Mouse (Mus musculus): ENCODE data around the gene Cacna1d. TPM values are rescaled to one million over a fixed set of nuclear protein-coding genes. Genes with fewer than 3 reads are reported as not detected.

The Cacna1d gene
- polyA plus RNA-seq, 1 experiment from 2014 or later, result 10.0 TPM

- under 1% methylated on average over 10 of the region's 10 CpGs for WGBS
- peak overlapping the region; percentile 98 for H3K4me2 ChIP-seq
- H3K9me3 ChIP-seq (replicated peaks), result no peaks in the 10 kb centered on the region
- H3K36me3 ChIP-seq, result no peaks in the 10 kb centered on the region
- peaks cover 23% of the 10 kb centered on the region for H3K27me3 ChIP-seq (replicated peaks)
- no peak for ATAC-seq (ENCODE audit: insufficient number of reproducible peaks, low FRiP score)
- peaks cover 21% of the 10 kb centered on the region for H3K4me1 ChIP-seq (replicated peaks)
- peak overlapping the region; percentile 30; the same call in 1 of the 2 replicates for H3K9ac ChIP-seq
- no peak overlapping the region for H3K27ac ChIP-seq (ENCODE audit: poor library complexity, severe bottlenecking)
- peak overlapping the region; percentile 69 for H3K4me3 ChIP-seq
Observed at GRCm38 (mm10) chr14:30352951-30353270, 138.3 kb downstream of the Cacna1d start.

GRCm38 (mm10) chr14:30352061-30352950, 138.9 kb downstream of the Cacna1d start:
- peak overlapping the region; percentile 98 for H3K4me2 ChIP-seq
- H3K4me3 ChIP-seq, result peak overlapping the region; percentile 69
- H3K27ac ChIP-seq (ENCODE audit: poor library complexity, severe bottlenecking), result no peak overlapping the region
- ATAC-seq (ENCODE audit: insufficient number of reproducible peaks, low FRiP score), result no peak
- peaks cover 21% of the 10 kb centered on the region for H3K4me1 ChIP-seq (replicated peaks)
- no peaks in the 10 kb centered on the region for H3K9me3 ChIP-seq (replicated peaks)
- H3K27me3 ChIP-seq (replicated peaks), result peaks cover 23% of the 10 kb centered on the region
- WGBS, result 3% methylated on average over 31 of the region's 31 CpGs
- no peaks in the 10 kb centered on the region for H3K36me3 ChIP-seq
- H3K9ac ChIP-seq, result peak overlapping the region; percentile 30

GRCm38 (mm10) chr14:30350285-30350684, 141.0 kb downstream of the Cacna1d start:
- H3K4me1 ChIP-seq (replicated peaks), result peaks cover 21% of the 10 kb centered on the region
- H3K27ac ChIP-seq (ENCODE audit: poor library complexity, severe bottlenecking), result no peak overlapping the region
- no peak overlapping the region for H3K4me3 ChIP-seq
- ATAC-seq (ENCODE audit: insufficient number of reproducible peaks, low FRiP score), result no peak
- H3K9me3 ChIP-seq (replicated peaks), result no peaks in the 10 kb centered on the region
- no peak overlapping the region for H3K9ac ChIP-seq
- WGBS, result 54% methylated on average over 6 of the region's 6 CpGs
- peaks cover 19% of the 10 kb centered on the region for H3K27me3 ChIP-seq (replicated peaks)
- no peaks in the 10 kb centered on the region for H3K36me3 ChIP-seq
- H3K4me2 ChIP-seq, result no peak overlapping the region

GRCm38 (mm10) chr14:30344948-30345865, 146.0 kb downstream of the Cacna1d start:
- Histone ChIP-seq H3K27me3 (replicated peaks) (0 out of 2 replicates have a peak, but pooled peaks cover 5% of the 10 kb centered on the region), H3K4me1 (replicated peaks) (peaks cover 11% of the 10 kb centered on the region), H3K27ac (ENCODE audit: poor library complexity, severe bottlenecking) (no peak overlapping the region), H3K4me3 (no peak overlapping the region), H3K4me2 (no peak overlapping the region), H3K9me3 (replicated peaks) (no peaks in the 10 kb centered on the region), H3K36me3 (no peaks in the 10 kb centered on the region), H3K9ac (no peak overlapping the region)
- WGBS, result 73% methylated on average over 8 of the region's 8 CpGs
- ATAC-seq (ENCODE audit: insufficient number of reproducible peaks, low FRiP score), result no peak

GRCm38 (mm10) chr14:30343740-30344139, 147.5 kb downstream of the Cacna1d start:
- Histone ChIP-seq H3K4me1 (replicated peaks) (peaks cover 10% of the 10 kb centered on the region), H3K27ac (ENCODE audit: poor library complexity, severe bottlenecking) (no peak overlapping the region)

GRCm38 (mm10) chr14:30341825-30342590, 149.2 kb downstream of the Cacna1d start:
- H3K9me3 ChIP-seq (replicated peaks), result no peaks in the 10 kb centered on the region
- H3K27ac ChIP-seq (ENCODE audit: poor library complexity, severe bottlenecking), result no peak overlapping the region
- no peak overlapping the region for H3K4me3 ChIP-seq
- ATAC-seq (ENCODE audit: insufficient number of reproducible peaks, low FRiP score), result no peak
- H3K36me3 ChIP-seq, result no peaks in the 10 kb centered on the region
- 88% methylated on average over 12 of the region's 12 CpGs for WGBS
- H3K4me1 ChIP-seq (replicated peaks), result peaks cover 7% of the 10 kb centered on the region; the same call in 1 of the 2 replicates
- H3K9ac ChIP-seq, result no peak overlapping the region
- no peak overlapping the region for H3K4me2 ChIP-seq
- H3K27me3 ChIP-seq (replicated peaks), result no peaks in the 10 kb centered on the region

More at GRCm38 (mm10) chr14:30343740-30344139, 147.5 kb downstream of the Cacna1d start:
- Histone ChIP-seq H3K4me2 (no peak overlapping the region), H3K27me3 (replicated peaks) (no peaks in the 10 kb centered on the region), H3K9me3 (replicated peaks) (no peaks in the 10 kb centered on the region), H3K4me3 (no peak overlapping the region), H3K36me3 (no peaks in the 10 kb centered on the region), H3K9ac (no peak overlapping the region)
- 71% methylated on average over 7 of the region's 7 CpGs for WGBS
- no peak for ATAC-seq (ENCODE audit: insufficient number of reproducible peaks, low FRiP score)

- H3K4me2 ChIP-seq, result no peak overlapping the region
- H3K27ac ChIP-seq (ENCODE audit: poor library complexity, severe bottlenecking), result no peak overlapping the region
- no peak for ATAC-seq (ENCODE audit: insufficient number of reproducible peaks, low FRiP score)
- no peaks in the 10 kb centered on the region for H3K27me3 ChIP-seq (replicated peaks)
- peaks cover 14% of the 10 kb centered on the region; the same call in 1 of the 2 replicates for H3K4me1 ChIP-seq (replicated peaks)
- no peaks in the 10 kb centered on the region for H3K36me3 ChIP-seq
- 80% methylated on average over 3 of the region's 3 CpGs for WGBS
- H3K4me3 ChIP-seq, result no peak overlapping the region
- H3K9me3 ChIP-seq (replicated peaks), result no peaks in the 10 kb centered on the region
- no peak overlapping the region for H3K9ac ChIP-seq
Observed at GRCm38 (mm10) chr14:30340140-30340539, 151.1 kb downstream of the Cacna1d start.

- H3K36me3 ChIP-seq, result no peaks in the 10 kb centered on the region
- whole genome bisulfite sequencing, result 79% methylated on average over 1 of the region's 1 CpGs
- H3K27me3 ChIP-seq (replicated peaks), result no peaks in the 10 kb centered on the region
- ATAC-seq (ENCODE audit: insufficient number of reproducible peaks, low FRiP score), result no peak
- H3K4me1 ChIP-seq (replicated peaks), result peaks cover 19% of the 10 kb centered on the region
- no peak overlapping the region for H3K4me2 ChIP-seq
- H3K27ac ChIP-seq (ENCODE audit: poor library complexity, severe bottlenecking), result no peak overlapping the region
- H3K9ac ChIP-seq, result no peak overlapping the region
- H3K9me3 ChIP-seq (replicated peaks), result no peaks in the 10 kb centered on the region
- H3K4me3 ChIP-seq, result no peak overlapping the region
Observed at GRCm38 (mm10) chr14:30331856-30332255, 159.4 kb downstream of the Cacna1d start.

- Histone ChIP-seq H3K4me2 (no peak overlapping the region), H3K36me3 (no peaks in the 10 kb centered on the region), H3K9me3 (replicated peaks) (no peaks in the 10 kb centered on the region), H3K27ac (ENCODE audit: poor library complexity, severe bottlenecking) (no peak overlapping the region), H3K9ac (no peak overlapping the region), H3K4me1 (replicated peaks) (peaks cover 24% of the 10 kb centered on the region), H3K4me3 (no peak overlapping the region), H3K27me3 (replicated peaks) (no peaks in the 10 kb centered on the region)
- WGBS, result 78% methylated on average over 17 of the region's 17 CpGs
- ATAC-seq (ENCODE audit: insufficient number of reproducible peaks, low FRiP score), result no peak
Observed at GRCm38 (mm10) chr14:30330416-30331181, 160.7 kb downstream of the Cacna1d start.

- no peak overlapping the region for H3K9ac ChIP-seq
- no peaks in the 10 kb centered on the region for H3K9me3 ChIP-seq (replicated peaks)
- no peak overlapping the region for H3K4me3 ChIP-seq
- H3K27me3 ChIP-seq (replicated peaks), result no peaks in the 10 kb centered on the region
- no peak overlapping the region for H3K27ac ChIP-seq (ENCODE audit: poor library complexity, severe bottlenecking)
- no peaks in the 10 kb centered on the region for H3K36me3 ChIP-seq
- H3K4me2 ChIP-seq, result no peak overlapping the region
- no peak for ATAC-seq (ENCODE audit: insufficient number of reproducible peaks, low FRiP score)
- 72% methylated on average over 11 of the region's 11 CpGs for WGBS
- H3K4me1 ChIP-seq (replicated peaks), result peaks cover 34% of the 10 kb centered on the region
Observed at GRCm38 (mm10) chr14:30329109-30329508, 162.1 kb downstream of the Cacna1d start.

All from heart, embryonic 12.5 days (tissue).